Mouse (Mus musculus): Measurements from ENCODE around the gene Krtap5-4.

- no peak for TF ChIP-seq POLR2A (IDR thresholded peaks at IDR 0.05; ENCODE audit: insufficient read length, low read depth)
- TF ChIP-seq E2F4 (IDR thresholded peaks at IDR 0.05; ENCODE audit: insufficient read depth): no peak
- TF ChIP-seq TCF3 (IDR thresholded peaks at IDR 0.05; ENCODE audit: insufficient read length, low read depth): no peak
- TF ChIP-seq MYOG (IDR thresholded peaks at IDR 0.05; ENCODE audit: control insufficient read depth in 1 of 3, insufficient read depth in 1 of 3, insufficient read length in 2 of 3, low read depth in 2 of 3): no peak
- TF ChIP-seq MAX (IDR thresholded peaks at IDR 0.05; ENCODE audit: low read depth): no peak
- TF ChIP-seq CEBPB (IDR thresholded peaks at IDR 0.05; ENCODE audit: insufficient read depth, poor library complexity, severe bottlenecking): no peak
- no peak for TF ChIP-seq POLR2AphosphoS2 (IDR thresholded peaks at IDR 0.05; ENCODE audit: insufficient read length, low read depth)
- no peak for TF ChIP-seq USF1 (IDR thresholded peaks at IDR 0.05; ENCODE audit: low read depth)
- no peak for TF ChIP-seq MYOD1 (IDR thresholded peaks at IDR 0.05; ENCODE audit: control insufficient read depth in 1 of 3, insufficient read length in 2 of 3, low read depth in 2 of 3)
Observed at GRCm38 (mm10) chr7:142317216-142317615, 13.9 kb downstream of the Krtap5-4 start.
